Comparison of ENCODE assay signal across 17 mouse cellular contexts in the genomic region with DNA sequence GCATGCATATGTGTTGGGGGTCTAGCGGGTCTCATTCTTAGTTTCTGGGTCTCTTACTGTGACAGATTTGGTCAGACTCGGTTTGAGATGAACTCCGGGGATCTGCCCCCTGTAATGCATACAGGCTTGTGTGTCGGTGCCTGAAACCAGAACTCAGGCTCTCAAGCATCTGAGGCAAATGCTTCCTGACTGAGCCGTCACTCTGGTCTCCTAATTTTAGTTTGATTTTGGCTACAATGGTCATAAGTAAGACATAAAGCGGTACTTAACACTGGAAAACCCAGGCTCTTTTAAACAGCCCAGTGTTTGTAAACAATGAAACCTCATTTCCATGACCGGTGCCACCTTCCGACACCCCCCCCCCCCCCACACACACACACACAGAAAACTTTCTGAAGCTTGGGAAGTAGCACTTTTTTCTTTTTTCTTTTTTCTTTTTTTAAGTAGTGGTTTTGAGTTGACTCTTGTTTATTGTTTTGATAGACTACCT. TPM values are rescaled to one million over a fixed set of nuclear protein-coding genes. Genes with fewer than 3 reads are reported as not detected.
A peak's percentile ranks its signal among the peaks of the same experiment; 100 is the strongest.
DNase-seq lines count a peak whose midpoint lies in the region; ATAC-seq and TF ChIP-seq lines count a peak whose summit lies in the region.
"Had no signal": no experiment of that assay in that cellular context is flagged by ENCODE, and none has a peak within 500 bp of the region (broad histone marks: within the 10 kb centered on the region; RNA-seq: fewer than 3 reads in every experiment).

No protein-coding gene starts in this region.

- TF ChIP-seq CTCF in hindbrain, postnatal 0 days (IDR thresholded peaks at IDR 0.05; ENCODE audit: low read depth): no peak
- no peak for TF ChIP-seq CTCF in lung, postnatal 0 days (IDR thresholded peaks at IDR 0.05)

- WGBS in heart, embryonic 12.5 days: 58% methylated on average over 8 of the region's 8 CpGs
- WGBS in hindbrain, postnatal 0 days: 57% methylated on average over 8 of the region's 8 CpGs
- whole genome bisulfite sequencing in hindbrain, embryonic 12.5 days: 57% methylated on average over 8 of the region's 8 CpGs
- 58% methylated on average over 8 of the region's 8 CpGs for WGBS in lung, postnatal 0 days
- WGBS in stomach, embryonic 16.5 days: 59% methylated on average over 8 of the region's 8 CpGs
- WGBS in midbrain, embryonic 10.5 days: 61% methylated on average over 8 of the region's 8 CpGs

- no peaks in the 10 kb centered on the region; the same call in 1 of the 2 replicates for H3K36me3 ChIP-seq in heart, embryonic 12.5 days
- H3K36me3 ChIP-seq in hindbrain, postnatal 0 days (ENCODE audit: insufficient read depth, low read length): no peaks in the 10 kb centered on the region
- no peaks in the 10 kb centered on the region for H3K36me3 ChIP-seq in hindbrain, embryonic 12.5 days
- H3K36me3 ChIP-seq in lung, postnatal 0 days (ENCODE audit: insufficient read depth, low read length): no peaks in the 10 kb centered on the region
- no peaks in the 10 kb centered on the region for H3K36me3 ChIP-seq in stomach, embryonic 16.5 days (ENCODE audit: control insufficient read depth, insufficient read depth, low read length)
- H3K36me3 ChIP-seq in midbrain, embryonic 10.5 days: no peaks in the 10 kb centered on the region
- H3K36me3 ChIP-seq: embryonic facial prominence, embryonic 13.5 days; liver, embryonic 12.5 days; neural tube, embryonic 13.5 days had no signal

- no peaks in the 10 kb centered on the region for H3K27me3 ChIP-seq in heart, embryonic 12.5 days (replicated peaks)
- peaks cover 9% of the 10 kb centered on the region; the same call in 1 of the 2 replicates for H3K27me3 ChIP-seq in hindbrain, postnatal 0 days (ENCODE audit: insufficient read depth, low read length)
- H3K27me3 ChIP-seq in hindbrain, embryonic 12.5 days: peaks cover 34% of the 10 kb centered on the region
- H3K27me3 ChIP-seq in lung, postnatal 0 days (replicated peaks; ENCODE audit: insufficient read depth, low read length): no peaks in the 10 kb centered on the region
- no peaks in the 10 kb centered on the region for H3K27me3 ChIP-seq in stomach, embryonic 16.5 days (ENCODE audit: control insufficient read depth, insufficient read depth, low read length)
- H3K27me3 ChIP-seq in midbrain, embryonic 10.5 days (ENCODE audit: low read depth, poor library complexity, severe bottlenecking): peaks cover 36% of the 10 kb centered on the region

- TF ChIP-seq EP300 in lung, postnatal 0 days (IDR thresholded peaks at IDR 0.05): no peak

- ATAC-seq in heart, embryonic 12.5 days (ENCODE audit: insufficient number of reproducible peaks, low FRiP score): no peak
- no peak for ATAC-seq in hindbrain, postnatal 0 days
- no peak for ATAC-seq in hindbrain, embryonic 12.5 days (ENCODE audit: low FRiP score)
- no peak for ATAC-seq in lung, postnatal 0 days
- ATAC-seq in stomach, embryonic 16.5 days (ENCODE audit: insufficient read depth, low FRiP score): no peak
- ATAC-seq: liver, embryonic 12.5 days had no signal

- H3K9me3 ChIP-seq in heart, embryonic 12.5 days (replicated peaks): no peaks in the 10 kb centered on the region
- no peaks in the 10 kb centered on the region for H3K9me3 ChIP-seq in hindbrain, postnatal 0 days (ENCODE audit: low read length)
- no peaks in the 10 kb centered on the region for H3K9me3 ChIP-seq in hindbrain, embryonic 12.5 days (replicated peaks)
- no peaks in the 10 kb centered on the region for H3K9me3 ChIP-seq in lung, postnatal 0 days (ENCODE audit: low read length)
- H3K9me3 ChIP-seq in stomach, embryonic 16.5 days (replicated peaks; ENCODE audit: control insufficient read depth, low read length): no peaks in the 10 kb centered on the region
- H3K9me3 ChIP-seq in midbrain, embryonic 10.5 days (replicated peaks): no peaks in the 10 kb centered on the region
- H3K9me3 ChIP-seq: embryonic facial prominence, embryonic 13.5 days; liver, embryonic 12.5 days; neural tube, embryonic 13.5 days had no signal

- no peak overlapping the region for H3K27ac ChIP-seq in heart, embryonic 12.5 days (ENCODE audit: poor library complexity, severe bottlenecking)
- no peak overlapping the region for H3K27ac ChIP-seq in hindbrain, postnatal 0 days
- no peak overlapping the region for H3K27ac ChIP-seq in hindbrain, embryonic 12.5 days
- no peak overlapping the region for H3K27ac ChIP-seq in lung, postnatal 0 days (ENCODE audit: low read length)
- H3K27ac ChIP-seq in stomach, embryonic 16.5 days (ENCODE audit: low read length): no peak overlapping the region
- no peak overlapping the region for H3K27ac ChIP-seq in midbrain, embryonic 10.5 days (replicated peaks)
- H3K27ac ChIP-seq: embryonic facial prominence, embryonic 13.5 days; liver, embryonic 12.5 days; neural tube, embryonic 13.5 days had no signal

- H3K4me2 ChIP-seq in heart, embryonic 12.5 days: peak overlapping the region; percentile 57
- H3K4me2 ChIP-seq in hindbrain, postnatal 0 days (ENCODE audit: low read depth, low read length): peak overlapping the region; percentile 74
- no peak overlapping the region for H3K4me2 ChIP-seq in hindbrain, embryonic 12.5 days (replicated peaks)
- peak overlapping the region; percentile 19; the same call in 1 of the 2 replicates for H3K4me2 ChIP-seq in lung, postnatal 0 days (replicated peaks; ENCODE audit: low read depth, low read length)
- 0 out of 2 replicates have a peak overlapping the region, but pooled peaks have one; percentile 8 for H3K4me2 ChIP-seq in stomach, embryonic 16.5 days (ENCODE audit: low read depth, low read length)
- H3K4me2 ChIP-seq: liver, embryonic 12.5 days; neural tube, embryonic 13.5 days had no signal

- no peak overlapping the region for H3K9ac ChIP-seq in heart, embryonic 12.5 days
- H3K9ac ChIP-seq in hindbrain, postnatal 0 days (replicated peaks; ENCODE audit: low read length): no peak overlapping the region
- no peak overlapping the region for H3K9ac ChIP-seq in hindbrain, embryonic 12.5 days
- no peak overlapping the region for H3K9ac ChIP-seq in lung, postnatal 0 days (replicated peaks; ENCODE audit: low read depth)
- no peak overlapping the region for H3K9ac ChIP-seq in stomach, embryonic 16.5 days (ENCODE audit: low read length)
- H3K9ac ChIP-seq: embryonic facial prominence, embryonic 13.5 days; liver, embryonic 12.5 days; neural tube, embryonic 13.5 days had no signal

- no peak for DNase-seq in heart, adult 18-20 months
- DNase-seq in hindbrain, postnatal 0 days (ENCODE audit: low spot score): no peak
- DNase-seq in lung, postnatal 0 days (ENCODE audit: low spot score): no peak
- DNase-seq in lung, adult 18-20 months: no peak
- no peak for DNase-seq in midbrain, embryonic 10.5 days (ENCODE audit: low spot score)
- DNase-seq: cerebellum, adult 9-10 months; gastrocnemius, postnatal 10 days; kidney, adult 2 months; kidney, postnatal 36 days; lung, postnatal 10 days; thymus, postnatal 36 days had no signal

- peaks cover 16% of the 10 kb centered on the region for H3K4me1 ChIP-seq in heart, embryonic 12.5 days (replicated peaks)
- no peaks in the 10 kb centered on the region for H3K4me1 ChIP-seq in hindbrain, postnatal 0 days (ENCODE audit: insufficient read depth, low read length)
- peaks cover 16% of the 10 kb centered on the region for H3K4me1 ChIP-seq in hindbrain, embryonic 12.5 days
- H3K4me1 ChIP-seq in lung, postnatal 0 days (ENCODE audit: insufficient read depth, low read depth, low read length): peaks cover 7% of the 10 kb centered on the region; the same call in 1 of the 2 replicates
- H3K4me1 ChIP-seq in stomach, embryonic 16.5 days (ENCODE audit: control insufficient read depth, insufficient read depth, low read length): peaks cover 13% of the 10 kb centered on the region
- peaks cover 26% of the 10 kb centered on the region for H3K4me1 ChIP-seq in midbrain, embryonic 10.5 days

- peak overlapping the region; percentile 32 for H3K4me3 ChIP-seq in heart, embryonic 12.5 days
- no peak overlapping the region for H3K4me3 ChIP-seq in hindbrain, postnatal 0 days (ENCODE audit: low read length)
- H3K4me3 ChIP-seq in hindbrain, embryonic 12.5 days: no peak overlapping the region
- no peak overlapping the region for H3K4me3 ChIP-seq in lung, postnatal 0 days (ENCODE audit: low read depth, low read length)
- H3K4me3 ChIP-seq in stomach, embryonic 16.5 days (replicated peaks; ENCODE audit: low read length): no peak overlapping the region; the same call in 1 of the 2 replicates
- no peak overlapping the region for H3K4me3 ChIP-seq in midbrain, embryonic 10.5 days
- H3K4me3 ChIP-seq: embryonic facial prominence, embryonic 13.5 days; liver, embryonic 12.5 days; neural tube, embryonic 13.5 days had no signal

RNA-seq across cellular contexts. Expression of gene Foxo1, which starts 4.3 kb away (rescaled TPM):
- polyA plus RNA-seq in heart, embryonic 12.5 days (2016; fragmentation: Nextera tagmentation; extraction: Ambion mirVana): 8.8 and 9.6 TPM in 2 replicates
- 10 to 100 TPM; 11.1 to 14.0 TPM for total RNA-seq in heart, adult 18-20 months (2021)
- total RNA-seq in hindbrain, postnatal 0 days (2014; rRNA removed): 4.8 and 5.2 TPM in 2 replicates
- polyA plus RNA-seq in hindbrain, postnatal 0 days (2015; fragmentation: Nextera tagmentation; extraction: Ambion mirVana): 3.1 and 3.2 TPM in 2 replicates
- polyA plus RNA-seq in hindbrain, embryonic 12.5 days (2016; fragmentation: Nextera tagmentation; extraction: Ambion mirVana): 5.7 and 6.2 TPM in 2 replicates
- 6.8 and 7.6 TPM in 2 replicates for polyA plus RNA-seq in lung, postnatal 0 days (2015; fragmentation: Nextera tagmentation; extraction: Ambion mirVana)
- polyA plus RNA-seq in stomach, embryonic 16.5 days (2015; fragmentation: Nextera tagmentation; extraction: Ambion mirVana): 4.4 and 5.1 TPM in 2 replicates
- 1.9 and 2.1 TPM in 2 replicates for polyA plus RNA-seq in midbrain, embryonic 10.5 days (2016; fragmentation: Nextera tagmentation; extraction: Ambion mirVana)
